Mouse (Mus musculus): ENCODE results near the gene Bag1. TPM values are rescaled to one million over a fixed set of nuclear protein-coding genes. Genes with fewer than 3 reads are reported as not detected.

Bag1 gene
- polyA plus RNA-seq, 1 experiment from 2014 or later: 145 TPM

Small RNA genes lying within 50 kb of the gene (microRNA-seq; reads per million reads assigned to microRNA genes)
- 3.2 reads per million, percentile 5 among the genes with 10 or more reads in this experiment for gene Mir3094

Other genes starting within 250 kb of the Bag1 start
- gene Aptx, start 245.1 kb downstream of the Bag1 start, polyA plus RNA-seq (2015; fragmentation: Nextera tagmentation; extraction: Ambion mirVana): 11.8 and 13.1 TPM in 2 replicates
- 198 and 259 TPM in 2 replicates for gene Dnaja1, start 226.1 kb downstream of the Bag1 start, polyA plus RNA-seq (2015; fragmentation: Nextera tagmentation; extraction: Ambion mirVana)
- 96.1 and 106 TPM in 2 replicates for gene Smu1, start 190.4 kb downstream of the Bag1 start, polyA plus RNA-seq (2015; fragmentation: Nextera tagmentation; extraction: Ambion mirVana)
- 29.9 and 33.8 TPM in 2 replicates for gene B4galt1, start 94.3 kb downstream of the Bag1 start, polyA plus RNA-seq (2015; fragmentation: Nextera tagmentation; extraction: Ambion mirVana)
- gene Spink4, start 28.2 kb downstream of the Bag1 start, polyA plus RNA-seq (2015; fragmentation: Nextera tagmentation; extraction: Ambion mirVana): 0.39 and 0.44 TPM in 2 replicates
- 48.7 and 57.4 TPM in 2 replicates for gene Chmp5, start 113 bp upstream of the Bag1 start, polyA plus RNA-seq (2015; fragmentation: Nextera tagmentation; extraction: Ambion mirVana)
- gene Nfx1, start 22.6 kb upstream of the Bag1 start, polyA plus RNA-seq (2015; fragmentation: Nextera tagmentation; extraction: Ambion mirVana): 32.8 and 40.5 TPM in 2 replicates
- 1.2 and 1.4 TPM in 2 replicates for gene Aqp7, start 99.8 kb upstream of the Bag1 start, polyA plus RNA-seq (2015; fragmentation: Nextera tagmentation; extraction: Ambion mirVana)
- 13.8 and 14.7 TPM in 2 replicates for gene Aqp3, start 149.9 kb upstream of the Bag1 start, polyA plus RNA-seq (2015; fragmentation: Nextera tagmentation; extraction: Ambion mirVana)
- gene Nol6, start 176.2 kb upstream of the Bag1 start, polyA plus RNA-seq (2015; fragmentation: Nextera tagmentation; extraction: Ambion mirVana): 11.6 and 15.2 TPM in 2 replicates
- gene Ube2r2, start 187.4 kb upstream of the Bag1 start, polyA plus RNA-seq (2015; fragmentation: Nextera tagmentation; extraction: Ambion mirVana): 38.9 and 39.9 TPM in 2 replicates